Mouse (Mus musculus) olfactory bulb, adult 2 months (tissue): ENCODE measurements at regions not wholly inside any gene's neighbourhood (a gene's known extent, or its start where the extent isn't known, plus 50 kb on each side); places are given as distances from the start of the nearest gene placed in this dataset.

Experiments used
- H3K27ac ChIP-seq: fragments of 200-500 bp; 2 replicates; pipeline ENCODE4 v1.5.1; 2012; ENCODE audit warnings: low read depth, low read length; ENCODE audit not compliant: insufficient read depth
- H3K4me1 ChIP-seq: fragments of 200-500 bp; 2 replicates; pipeline ENCODE4 v1.6.1; 2012; ENCODE audit warnings: low read length; ENCODE audit not compliant: control insufficient read depth, insufficient read depth
- H3K4me3 ChIP-seq: fragments of 200-500 bp; 2 replicates; pipeline ENCODE4 v1.5.1; 2012; ENCODE audit warnings: mild to moderate bottlenecking, low read depth, low read length, moderate library complexity; ENCODE audit not compliant: insufficient read depth
- CTCF ChIP-seq: fragments of 200-500 bp; IDR thresholded peaks from 2 replicates; pipeline ENCODE4 v1.5.1; 2012; ENCODE audit warnings: low read depth, mild to moderate bottlenecking, low read length, moderate library complexity; ENCODE audit not compliant: insufficient read depth
- POLR2A ChIP-seq: fragments of 200-500 bp; IDR thresholded peaks from 2 replicates; pipeline ENCODE4 v1.6.1; 2012; ENCODE audit warnings: mild to moderate bottlenecking, low read depth, low read length, moderate library complexity; ENCODE audit not compliant: insufficient read depth
- WGBS: fragments of 180-500 bp; shearing (Covaris S2); methylation state at CpG from one replicate; pipeline ENCODE4 v1.1.7; 2018; 5-methylcytosine and 5-hydroxymethylcytosine counted together

GRCm38 (mm10) chr16:74462436-74462835 lies 50.8 kb upstream of the Robo2 start:
- no peak for TF ChIP-seq POLR2A
- TF ChIP-seq CTCF = no peak
- Histone ChIP-seq H3K4me1 (no peaks in the 10 kb centered on the region), H3K4me3 (no peak overlapping the region), H3K27ac (no peak overlapping the region)
- 77% methylated on average over 3 of the region's 3 CpGs for WGBS
